9 mouse cellular contexts compared by ENCODE assay signal in genomic region chr3:146939391-146940250, GRCm38 (mm10).
DNase-seq lines count a peak whose midpoint lies in the region; ATAC-seq lines count a peak whose summit lies in the region.
"Had no signal": no experiment of that assay in that cellular context is flagged by ENCODE, and none has a peak within 500 bp of the region (broad histone marks: within the 10 kb centered on the region; RNA-seq: fewer than 3 reads in every experiment).

No protein-coding gene starts in this region.

- no peak overlapping the region for H3K27ac ChIP-seq in liver, embryonic 12.5 days
- no peak overlapping the region for H3K27ac ChIP-seq in forebrain, embryonic 16.5 days (ENCODE audit: low read length)
- no peak overlapping the region for H3K27ac ChIP-seq in limb, embryonic 13.5 days
- H3K27ac ChIP-seq in stomach, embryonic 16.5 days (ENCODE audit: low read length) = no peak overlapping the region
- H3K27ac ChIP-seq: macrophage had no signal

- H3K36me3 ChIP-seq in liver, embryonic 12.5 days = no peaks in the 10 kb centered on the region
- peaks cover 8% of the 10 kb centered on the region for H3K36me3 ChIP-seq in forebrain, embryonic 16.5 days (ENCODE audit: control insufficient read depth, insufficient read depth)
- H3K36me3 ChIP-seq in limb, embryonic 13.5 days = peaks cover 5% of the 10 kb centered on the region
- no peaks in the 10 kb centered on the region for H3K36me3 ChIP-seq in stomach, embryonic 16.5 days (ENCODE audit: control insufficient read depth, insufficient read depth, low read length)

- H3K27me3 ChIP-seq in liver, embryonic 12.5 days (replicated peaks) = no peaks in the 10 kb centered on the region; the same call in 1 of the 2 replicates
- H3K27me3 ChIP-seq in forebrain, embryonic 16.5 days (replicated peaks; ENCODE audit: control insufficient read depth, insufficient read depth, low read length) = no peaks in the 10 kb centered on the region
- no peaks in the 10 kb centered on the region for H3K27me3 ChIP-seq in limb, embryonic 13.5 days
- H3K27me3 ChIP-seq in stomach, embryonic 16.5 days (ENCODE audit: control insufficient read depth, insufficient read depth, low read length) = no peaks in the 10 kb centered on the region

- no peak overlapping the region for H3K4me2 ChIP-seq in liver, embryonic 12.5 days
- H3K4me2 ChIP-seq in forebrain, embryonic 16.5 days (ENCODE audit: low read length) = peak overlapping the region; percentile 20; the same call in 1 of the 2 replicates
- peak overlapping the region; percentile 46 for H3K4me2 ChIP-seq in limb, embryonic 13.5 days (replicated peaks)
- peak overlapping the region; percentile 14 for H3K4me2 ChIP-seq in stomach, embryonic 16.5 days (ENCODE audit: low read depth, low read length)

- H3K4me3 ChIP-seq in liver, embryonic 12.5 days = no peak overlapping the region
- no peak overlapping the region for H3K4me3 ChIP-seq in forebrain, embryonic 16.5 days (replicated peaks; ENCODE audit: low read length)
- no peak overlapping the region for H3K4me3 ChIP-seq in limb, embryonic 13.5 days
- H3K4me3 ChIP-seq in stomach, embryonic 16.5 days (replicated peaks; ENCODE audit: low read length) = no peak overlapping the region

- DNase-seq in liver = peak; percentile 11
- no peak for DNase-seq in layer of hippocampus, adult 9-10 months (ENCODE audit: low spot score)
- no peak for DNase-seq in natural killer cell, adult 2 months (ENCODE audit: low spot score in 2 of 2)

- H3K9ac ChIP-seq in liver, embryonic 12.5 days = no peak overlapping the region
- no peak overlapping the region for H3K9ac ChIP-seq in forebrain, embryonic 16.5 days (replicated peaks; ENCODE audit: low read depth, low read length)
- H3K9ac ChIP-seq in limb, embryonic 13.5 days = no peak overlapping the region
- no peak overlapping the region for H3K9ac ChIP-seq in stomach, embryonic 16.5 days (ENCODE audit: low read length)

- WGBS in liver, embryonic 12.5 days (ENCODE audit: insufficient replicate concordance) = 27% methylated on average over 21 of the region's 21 CpGs
- WGBS in forebrain, embryonic 16.5 days = 20% methylated on average over 21 of the region's 21 CpGs
- 30% methylated on average over 21 of the region's 21 CpGs for WGBS in limb, embryonic 13.5 days
- WGBS in stomach, embryonic 16.5 days = 27% methylated on average over 21 of the region's 21 CpGs

- H3K4me1 ChIP-seq in liver, embryonic 12.5 days = no peaks in the 10 kb centered on the region
- no peaks in the 10 kb centered on the region for H3K4me1 ChIP-seq in forebrain, embryonic 16.5 days (replicated peaks; ENCODE audit: control insufficient read depth, insufficient read depth, low read length)
- H3K4me1 ChIP-seq in limb, embryonic 13.5 days = 0 out of 2 replicates have a peak, but pooled peaks cover 4% of the 10 kb centered on the region
- no peaks in the 10 kb centered on the region for H3K4me1 ChIP-seq in stomach, embryonic 16.5 days (ENCODE audit: control insufficient read depth, insufficient read depth, low read length)

- no peak for ATAC-seq in liver, embryonic 12.5 days
- peak; percentile 68; the same call in 1 of the 2 replicates for ATAC-seq in common myeloid progenitor, adult 5-6 weeks (replicated peaks; ENCODE audit: low read depth, poor library complexity, severe bottlenecking)
- peak; percentile 94 for ATAC-seq in forebrain, embryonic 16.5 days
- peak; percentile 67; the same call in 1 of the 2 replicates for ATAC-seq in limb, embryonic 13.5 days (ENCODE audit: low FRiP score, low read depth)
- ATAC-seq in stomach, embryonic 16.5 days (ENCODE audit: insufficient read depth, low FRiP score) = peak; percentile 50; the same call in 1 of the 2 replicates

- no peaks in the 10 kb centered on the region for H3K9me3 ChIP-seq in liver, embryonic 12.5 days (replicated peaks)
- no peaks in the 10 kb centered on the region for H3K9me3 ChIP-seq in forebrain, embryonic 16.5 days (ENCODE audit: control insufficient read depth, low read length)
- H3K9me3 ChIP-seq in limb, embryonic 13.5 days = 0 out of 2 replicates have a peak, but pooled peaks cover 4% of the 10 kb centered on the region
- no peaks in the 10 kb centered on the region for H3K9me3 ChIP-seq in stomach, embryonic 16.5 days (replicated peaks; ENCODE audit: control insufficient read depth, low read length)
